ENCODE assay signal across 8 mouse cellular contexts in the genomic region with DNA sequence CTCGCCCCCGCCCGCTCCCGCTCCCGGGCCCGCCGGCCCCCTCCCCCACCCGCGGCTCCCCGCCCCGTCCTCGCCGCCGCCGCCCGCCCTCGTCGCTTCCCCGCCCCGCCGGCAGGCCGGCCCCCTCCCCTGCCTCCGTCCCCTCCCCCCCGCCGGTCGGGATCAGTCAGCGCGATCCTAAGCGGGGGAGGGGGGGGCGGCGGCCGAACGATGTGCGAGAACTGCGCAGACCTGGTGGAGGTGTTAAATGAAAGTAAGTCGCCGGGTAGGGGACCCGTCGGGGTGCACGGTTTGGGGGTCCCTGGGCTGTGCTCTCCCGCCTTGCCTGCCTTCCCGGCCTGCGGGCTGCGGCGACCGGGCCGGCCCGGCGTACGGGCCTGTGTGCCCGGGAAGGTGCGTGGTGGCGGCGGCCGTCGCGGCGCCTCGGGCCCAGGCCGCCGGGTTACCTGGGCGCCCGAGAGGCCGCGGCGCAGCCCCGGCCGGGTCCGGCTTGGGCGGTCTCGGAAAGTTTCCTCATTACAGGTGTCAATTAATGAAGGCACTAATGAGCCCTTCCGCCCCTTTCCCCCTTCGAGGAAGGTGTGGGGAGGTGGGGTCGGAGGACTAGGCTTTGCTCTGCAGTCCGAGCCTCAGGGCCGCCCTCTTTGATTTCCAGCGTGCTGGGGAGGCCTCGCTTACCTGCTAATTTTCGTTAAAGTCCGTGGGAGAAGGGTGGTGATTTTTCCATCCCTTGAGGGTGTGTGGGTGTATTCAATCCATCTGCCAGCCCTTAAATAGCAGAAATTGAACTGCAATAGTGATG. TPM values are rescaled to one million over a fixed set of nuclear protein-coding genes. Genes with fewer than 3 reads are reported as not detected.
A peak's percentile ranks its signal among the peaks of the same experiment; 100 is the strongest.
DNase-seq lines count a peak whose midpoint lies in the region; ATAC-seq and TF ChIP-seq lines count a peak whose summit lies in the region.

A gene (plus strand): TSS at position 132 of the 802 bp plus-strand sequence.

- H3K36me3 ChIP-seq in embryonic facial prominence, embryonic 10.5 days (replicated peaks): peaks cover 25% of the 10 kb centered on the region
- H3K36me3 ChIP-seq in limb, embryonic 13.5 days: no peaks in the 10 kb centered on the region
- H3K36me3 ChIP-seq in midbrain, embryonic 15.5 days (replicated peaks): no peaks in the 10 kb centered on the region
- H3K36me3 ChIP-seq in spleen, adult 2 months (ENCODE audit: control insufficient read depth, insufficient read depth, low read length): no peaks in the 10 kb centered on the region

- H3K4me3 ChIP-seq in embryonic facial prominence, embryonic 10.5 days: peak within 1 kb of the TSS; percentile 91
- peak within 1 kb of the TSS; percentile 86 for H3K4me3 ChIP-seq in limb, embryonic 13.5 days
- H3K4me3 ChIP-seq in midbrain, embryonic 15.5 days: peak within 1 kb of the TSS; percentile 69
- peak within 1 kb of the TSS; percentile 92 for H3K4me3 ChIP-seq in spleen, adult 2 months (ENCODE audit: extremely low read depth, insufficient read depth, insufficient read length)

- H3K9ac ChIP-seq in limb, embryonic 13.5 days: peak within 1 kb of the TSS; percentile 97
- H3K9ac ChIP-seq in midbrain, embryonic 15.5 days: peak within 1 kb of the TSS; percentile 79

- no peaks in the 10 kb centered on the region for H3K27me3 ChIP-seq in embryonic facial prominence, embryonic 10.5 days (replicated peaks; ENCODE audit: low read depth, poor library complexity, severe bottlenecking)
- no peaks in the 10 kb centered on the region for H3K27me3 ChIP-seq in limb, embryonic 13.5 days
- no peaks in the 10 kb centered on the region for H3K27me3 ChIP-seq in midbrain, embryonic 15.5 days (replicated peaks)
- no peaks in the 10 kb centered on the region for H3K27me3 ChIP-seq in spleen, adult 2 months (ENCODE audit: control insufficient read depth, insufficient read depth, low read length)

- no peaks in the 10 kb centered on the region for H3K9me3 ChIP-seq in embryonic facial prominence, embryonic 10.5 days
- H3K9me3 ChIP-seq in limb, embryonic 13.5 days: no peaks in the 10 kb centered on the region
- H3K9me3 ChIP-seq in midbrain, embryonic 15.5 days: no peaks in the 10 kb centered on the region

- H3K4me2 ChIP-seq in limb, embryonic 13.5 days (replicated peaks): peak within 1 kb of the TSS; percentile 67
- peak within 1 kb of the TSS; percentile 59 for H3K4me2 ChIP-seq in midbrain, embryonic 15.5 days

- peak within 1 kb of the TSS; percentile 99 for H3K27ac ChIP-seq in embryonic facial prominence, embryonic 10.5 days (replicated peaks)
- H3K27ac ChIP-seq in limb, embryonic 13.5 days: peak within 1 kb of the TSS; percentile 99
- peak within 1 kb of the TSS; percentile 100 for H3K27ac ChIP-seq in midbrain, embryonic 15.5 days
- H3K27ac ChIP-seq in spleen, adult 2 months (ENCODE audit: insufficient read depth, low read length): peak within 1 kb of the TSS; percentile 97

- under 1% methylated on average over 72 of the region's 80 CpGs for WGBS in embryonic facial prominence, embryonic 10.5 days
- under 1% methylated on average over 45 of the region's 80 CpGs for WGBS in limb, embryonic 13.5 days
- 0% methylated on average over 45 of the region's 80 CpGs for WGBS in midbrain, embryonic 15.5 days
- 2% methylated on average over 58 of the region's 80 CpGs for WGBS in spleen, adult 2 months

- ATAC-seq in granulocyte monocyte progenitor cell, adult 5-6 weeks (replicated peaks; ENCODE audit: poor library complexity, severe bottlenecking): peak; percentile 19
- ATAC-seq in limb, embryonic 13.5 days (ENCODE audit: low FRiP score, low read depth): peak; percentile 49
- peak; percentile 62 for ATAC-seq in midbrain, embryonic 15.5 days (replicated peaks)

- peak; percentile 49 for DNase-seq in embryo, embryonic 10 days (ENCODE audit: low spot score)
- DNase-seq in embryo, embryonic 9.5 days (ENCODE audit: extremely low spot score): no peak
- no peak for DNase-seq in embryonic facial prominence, embryonic 10.5 days (ENCODE audit: low spot score)
- DNase-seq in kidney, adult 11 months: peak; percentile 62
- peak in 1 of 2 experiments; percentile 58 for DNase-seq in spleen, adult 2 months (ENCODE audit: low read depth in 1 of 2, low spot score in 2 of 2)

- H3K4me1 ChIP-seq in embryonic facial prominence, embryonic 10.5 days: peaks cover 17% of the 10 kb centered on the region
- peaks cover 9% of the 10 kb centered on the region for H3K4me1 ChIP-seq in limb, embryonic 13.5 days
- H3K4me1 ChIP-seq in midbrain, embryonic 15.5 days: peaks cover 20% of the 10 kb centered on the region
- H3K4me1 ChIP-seq in spleen, adult 2 months (ENCODE audit: control insufficient read depth, insufficient read depth, insufficient read length): no peaks in the 10 kb centered on the region

- TF ChIP-seq CTCF in spleen, adult 2 months (IDR thresholded peaks at IDR 0.05; ENCODE audit: extremely low read depth, insufficient read depth, insufficient read length, insufficient replicate concordance): no peak

- no peak for TF ChIP-seq POLR2A in spleen, adult 2 months (IDR thresholded peaks at IDR 0.05; ENCODE audit: low read depth, low read length)

RNA-seq across cellular contexts. Expression of the gene that starts here (rescaled TPM):
- polyA plus RNA-seq in embryonic facial prominence, embryonic 10.5 days (2016; fragmentation: Nextera tagmentation; extraction: Ambion mirVana): 25.2 and 26.6 TPM in 2 replicates
- total RNA-seq in granulocyte monocyte progenitor cell, adult 5-6 weeks (2014; fragmentation: Nextera tagmentation): 59.9 and 62.7 TPM in 2 replicates
- 46.4 and 50.7 TPM in 2 replicates for total RNA-seq in granulocyte monocyte progenitor cell, adult 5-6 weeks (2017)
- polyA plus RNA-seq in limb, embryonic 13.5 days (2015; fragmentation: Nextera tagmentation; extraction: Ambion mirVana): 30.6 and 30.7 TPM in 2 replicates
- 29.0 and 32.6 TPM in 2 replicates for polyA plus RNA-seq in midbrain, embryonic 15.5 days (2015; fragmentation: Nextera tagmentation; extraction: Ambion mirVana)
- 4.9 and 5.6 TPM in 2 replicates for polyA plus RNA-seq in spleen, adult 2 months (2012; rRNA removed)

Comparison
In these comparisons a context has a peak if more than half of its experiments do, and no peak if none do; other contexts are left out.
1. DNase-seq: peak in embryo, embryonic 10 days (single experiment) and kidney, adult 11 months (single experiment); none in embryo, embryonic 9.5 days (single experiment) and embryonic facial prominence, embryonic 10.5 days (single experiment).
2. Peak in every context shown above with its lines, with median percentiles within 50 percentile points of each other: H3K27ac ChIP-seq, H3K4me3 ChIP-seq and ATAC-seq.